Mouse (Mus musculus) lung, postnatal 10 days (tissue): Measurements from ENCODE around the gene Spata2l.

Source experiments
- DNase-seq: peaks from one replicate; pipeline ENCODE4 v3.0.0; 2021

The Spata2l gene

GRCm38 (mm10) chr8:123193771-123194170 is 42.3 kb downstream of the Spata2l start:
- no peak for DNase-seq

- no peak for DNase-seq
These were observed 44.1 kb downstream of the Spata2l start for GRCm38 (mm10) chr8:123191908-123192307.

GRCm38 (mm10) chr8:123190678-123191077 is 45.4 kb downstream of the Spata2l start:
- DNase-seq: peak; percentile 91

GRCm38 (mm10) chr8:123188841-123189240 is 47.2 kb downstream of the Spata2l start:
- DNase-seq: peak; percentile 31

GRCm38 (mm10) chr8:123188006-123188405 is 48.0 kb downstream of the Spata2l start:
- no peak for DNase-seq

- peak; percentile 76 for DNase-seq
These were observed 50.2 kb downstream of the Spata2l start, which contains the start of gene Dpep1 for GRCm38 (mm10) chr8:123185566-123186409. Gene Dpep1, plus strand, starts transcription at chr8:123186242.

GRCm38 (mm10) chr8:123181391-123181790 is 54.6 kb downstream of the Spata2l start:
- DNase-seq: peak; percentile 42
